Mouse (Mus musculus): ENCODE results near the gene Fabp2.

DNA sequence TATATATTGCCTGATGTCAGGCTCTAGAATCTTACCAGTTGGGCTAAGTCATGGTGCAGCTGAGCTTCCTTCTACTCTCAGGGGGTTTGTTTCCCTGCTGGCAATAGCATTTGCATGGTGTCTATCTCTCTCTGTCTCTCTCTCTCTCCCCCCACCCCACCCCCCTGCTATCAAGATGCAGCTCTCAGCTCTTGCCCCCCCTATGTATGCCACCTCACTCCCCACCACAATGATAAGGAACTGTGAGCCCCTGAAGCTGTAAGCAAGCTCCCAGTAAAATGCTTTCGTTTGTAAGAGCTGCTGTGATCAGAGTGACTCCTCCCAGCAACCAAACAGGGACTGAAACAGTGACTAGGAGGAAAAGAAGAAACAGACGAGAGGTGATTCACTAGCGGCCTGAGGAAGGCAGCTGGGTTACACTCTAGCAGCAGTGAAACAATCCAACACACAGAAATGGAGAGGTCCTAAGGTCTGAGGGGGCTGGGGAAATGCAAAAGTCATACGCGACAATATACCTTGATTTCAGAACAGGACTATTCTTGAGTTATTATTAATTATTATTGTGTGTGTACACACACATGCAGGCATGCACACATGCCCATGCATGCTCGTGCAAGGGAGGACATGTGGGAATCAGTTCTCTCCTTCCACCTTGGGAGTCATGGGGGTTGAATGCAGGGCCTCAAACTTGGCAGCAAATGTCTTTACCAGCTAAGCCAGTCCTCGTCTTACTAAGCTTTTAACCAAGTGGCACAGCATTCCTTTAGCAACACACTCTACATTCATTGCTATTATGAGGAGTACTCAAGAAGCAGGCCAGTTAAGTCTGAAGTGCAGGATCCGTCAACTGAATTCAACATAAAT is 25.9 kb downstream of the Fabp2 start:
- TF ChIP-seq CTCF (IDR thresholded peaks at IDR 0.05; ENCODE audit: borderline replicate concordance, control insufficient read depth, extremely low read depth, insufficient read depth, low read length, poor library complexity) (no peak), POLR2A (IDR thresholded peaks at IDR 0.05; ENCODE audit: control insufficient read depth, extremely low read depth, insufficient read depth, low read length, poor library complexity) (no peak)
